Mouse (Mus musculus) midbrain, embryonic 15.5 days (tissue): ENCODE results near the gene Ndufa9. TPM values are rescaled to one million over a fixed set of nuclear protein-coding genes. Genes with fewer than 3 reads are reported as not detected.

Source experiments
- ATAC-seq: fragments of 200-750 bp; cut with Nextera tagmentation; replicated peaks from 2 replicates; pipeline ENCODE4 v1.8.0; 2017; ENCODE audit warnings: moderate TSS enrichment
- H3K27ac ChIP-seq: fragments of 300-500 bp; sonication (generic); 2 replicates; pipeline ENCODE4 v1.5.1; 2015; ENCODE audit warnings: mild to moderate bottlenecking, inconsistent platforms
- H3K27me3 ChIP-seq: fragments of 300-500 bp; sonication (generic); replicated peaks from 2 replicates; pipeline ENCODE4 v1.6.1; 2015; ENCODE audit warnings: inconsistent platforms
- H3K36me3 ChIP-seq: fragments of 300-500 bp; sonication (generic); replicated peaks from 2 replicates; pipeline ENCODE4 v1.6.1; 2015; ENCODE audit warnings: inconsistent platforms
- H3K4me1 ChIP-seq: fragments of 300-500 bp; sonication (generic); 2 replicates; pipeline ENCODE4 v1.6.1; 2015; ENCODE audit warnings: inconsistent platforms
- H3K4me2 ChIP-seq: fragments of 300-500 bp; sonication (generic); 2 replicates; pipeline ENCODE4 v1.6.1; 2015; ENCODE audit warnings: inconsistent platforms, mild to moderate bottlenecking, moderate library complexity
- H3K4me3 ChIP-seq: fragments of 300-500 bp; sonication (generic); 2 replicates; pipeline ENCODE4 v1.5.1; 2015; ENCODE audit warnings: mild to moderate bottlenecking, inconsistent platforms
- H3K9ac ChIP-seq: fragments of 300-500 bp; sonication (generic); 2 replicates; pipeline ENCODE4 v1.6.1; 2015; ENCODE audit warnings: mild to moderate bottlenecking, inconsistent platforms
- H3K9me3 ChIP-seq: fragments of 300-500 bp; sonication (generic); 2 replicates; pipeline ENCODE4 v1.6.1; 2016; ENCODE audit warnings: inconsistent platforms
- WGBS: fragments of 180-500 bp; shearing (Covaris S2); methylation state at CpG from one replicate; pipeline ENCODE4 v1.1.7; 2015; ENCODE audit warnings: mixed read lengths; 5-methylcytosine and 5-hydroxymethylcytosine counted together
- polyA plus RNA-seq: library from polyadenylated mRNA; unstranded; fragments of >200 nt; fragmentation: Nextera tagmentation; extraction: Ambion mirVana; gene quantifications from 2 replicates; pipeline ENCODE4 v1.2.1, GENCODE M21; 2015

The Ndufa9 gene
- polyA plus RNA-seq, 1 experiment from 2014 or later, result 174 TPM

DNA sequence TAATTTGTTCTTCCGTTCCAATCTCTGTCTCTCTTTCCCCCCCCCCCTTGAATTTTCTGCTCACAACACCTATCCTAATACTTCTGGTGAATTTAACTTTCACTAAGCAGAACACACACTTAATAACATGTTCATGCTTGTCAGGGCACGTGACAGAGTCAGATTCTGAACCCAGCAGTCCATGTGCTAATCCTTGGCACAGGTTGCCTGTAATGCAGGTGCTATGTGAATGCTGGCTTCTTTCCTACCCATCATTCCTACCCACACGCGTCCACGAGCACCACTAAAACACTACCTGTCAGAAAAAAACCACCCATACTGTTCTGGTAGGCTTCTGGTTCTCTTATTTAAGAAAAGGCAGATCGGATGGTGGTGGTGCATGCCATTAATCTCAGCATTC lies 54.2 kb downstream of the Ndufa9 start:
- no peak overlapping the region for H3K9ac ChIP-seq
- no peaks in the 10 kb centered on the region for H3K36me3 ChIP-seq
- 90% methylated on average over 6 of the region's 6 CpGs for WGBS
- H3K27me3 ChIP-seq, result no peaks in the 10 kb centered on the region
- no peaks in the 10 kb centered on the region for H3K9me3 ChIP-seq
- no peak for ATAC-seq
- no peak overlapping the region for H3K4me3 ChIP-seq
- H3K27ac ChIP-seq, result no peak overlapping the region
- H3K4me2 ChIP-seq, result no peak overlapping the region
- no peaks in the 10 kb centered on the region for H3K4me1 ChIP-seq

- Histone ChIP-seq H3K4me1 (no peaks in the 10 kb centered on the region), H3K27me3 (no peaks in the 10 kb centered on the region), H3K36me3 (no peaks in the 10 kb centered on the region), H3K4me2 (no peak overlapping the region), H3K27ac (no peak overlapping the region), H3K9ac (no peak overlapping the region), H3K4me3 (no peak overlapping the region), H3K9me3 (no peaks in the 10 kb centered on the region)
- WGBS, result 96% methylated on average over 6 of the region's 6 CpGs
- ATAC-seq, result no peak
Measured at GRCm38 (mm10) chr6:126793689-126794088, 55.2 kb downstream of the Ndufa9 start.

DNA sequence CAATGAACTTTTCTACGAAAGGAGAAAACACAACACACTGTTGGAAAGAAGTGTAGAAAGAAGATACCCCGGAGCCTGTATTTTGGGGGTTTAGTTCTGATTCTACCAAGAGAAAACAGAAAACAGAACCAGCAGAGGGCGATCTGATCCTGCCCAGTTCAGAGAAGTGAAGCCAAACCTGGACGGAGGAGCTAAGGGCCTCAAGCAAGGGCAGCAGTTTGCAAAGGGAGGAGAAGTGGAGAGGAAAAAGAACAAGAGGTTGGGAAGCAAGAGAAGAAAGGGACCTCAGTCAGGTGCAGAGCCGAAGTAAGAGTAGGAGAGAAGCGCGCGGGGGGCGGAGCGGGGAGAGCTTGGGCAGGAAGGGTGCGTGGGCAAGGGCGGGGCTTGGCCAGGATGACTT lies 57.0 kb downstream of the Ndufa9 start:
- no peaks in the 10 kb centered on the region for H3K9me3 ChIP-seq
- H3K36me3 ChIP-seq, result no peaks in the 10 kb centered on the region
- 39% methylated on average over 12 of the region's 12 CpGs for WGBS
- H3K4me1 ChIP-seq, result no peaks in the 10 kb centered on the region
- no peaks in the 10 kb centered on the region for H3K27me3 ChIP-seq
- H3K4me2 ChIP-seq, result no peak overlapping the region
- H3K4me3 ChIP-seq, result no peak overlapping the region
- no peak overlapping the region for H3K27ac ChIP-seq
- no peak for ATAC-seq
- H3K9ac ChIP-seq, result no peak overlapping the region

DNA sequence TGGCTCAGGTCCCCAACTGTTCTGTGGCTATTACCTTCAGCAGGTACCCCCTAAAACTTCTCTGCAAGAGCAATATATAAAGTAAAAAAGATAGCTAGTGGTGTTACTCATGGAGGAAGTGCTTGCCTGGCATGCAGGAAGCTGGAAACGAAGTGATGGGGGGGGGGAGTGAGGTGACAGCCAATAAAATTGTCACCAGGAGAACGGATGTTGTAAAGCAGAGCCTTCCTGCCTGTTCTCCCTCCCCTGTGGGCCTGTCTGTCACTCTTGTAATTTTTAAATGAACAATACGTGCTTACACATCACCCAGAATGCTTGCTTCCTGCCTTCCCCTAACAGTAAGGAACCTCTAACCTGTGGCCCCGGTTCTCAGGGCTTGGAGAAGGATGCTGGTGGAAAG lies 57.4 kb downstream of the Ndufa9 start:
- Histone ChIP-seq H3K4me3 (no peak overlapping the region), H3K9ac (no peak overlapping the region), H3K27me3 (no peaks in the 10 kb centered on the region), H3K9me3 (no peaks in the 10 kb centered on the region), H3K4me2 (no peak overlapping the region), H3K4me1 (no peaks in the 10 kb centered on the region), H3K27ac (no peak overlapping the region), H3K36me3 (no peaks in the 10 kb centered on the region)
- WGBS, result 57% methylated on average over 4 of the region's 4 CpGs
- ATAC-seq, result no peak

DNA sequence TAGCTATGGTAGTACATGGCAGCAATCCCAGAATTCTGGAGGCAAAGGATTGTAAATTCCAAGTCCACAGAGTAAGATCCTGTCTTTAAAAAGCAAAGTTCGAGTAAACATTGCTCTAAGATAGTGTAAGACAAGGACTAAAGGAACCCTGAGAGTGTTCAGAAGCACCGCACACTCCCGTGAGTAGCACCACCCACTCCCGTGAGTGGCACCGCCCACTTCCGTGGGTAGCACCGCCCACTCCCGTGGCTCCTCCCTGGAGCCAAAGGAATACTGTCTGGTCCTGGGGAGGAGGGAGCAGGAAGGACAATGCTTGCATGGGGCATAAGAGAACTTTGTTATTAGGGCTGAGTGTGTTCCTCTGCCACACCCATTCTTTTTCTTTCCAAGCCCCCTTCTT lies 60.1 kb downstream of the Ndufa9 start:
- Histone ChIP-seq H3K9me3 (no peaks in the 10 kb centered on the region), H3K4me2 (no peak overlapping the region), H3K4me3 (no peak overlapping the region), H3K9ac (no peak overlapping the region), H3K27me3 (no peaks in the 10 kb centered on the region), H3K36me3 (no peaks in the 10 kb centered on the region), H3K4me1 (no peaks in the 10 kb centered on the region), H3K27ac (no peak overlapping the region)
- no peak for ATAC-seq
- WGBS, result 82% methylated on average over 8 of the region's 8 CpGs

- WGBS, result 53% methylated on average over 5 of the region's 5 CpGs
Measured at GRCm38 (mm10) chr6:126784206-126784605, 64.7 kb downstream of the Ndufa9 start.

GRCm38 (mm10) chr6:126783651-126784066 lies 65.3 kb downstream of the Ndufa9 start:
- Histone ChIP-seq H3K36me3 (no peaks in the 10 kb centered on the region), H3K4me1 (no peaks in the 10 kb centered on the region), H3K9me3 (no peaks in the 10 kb centered on the region), H3K9ac (no peak overlapping the region), H3K27ac (no peak overlapping the region), H3K4me2 (no peak overlapping the region), H3K4me3 (no peak overlapping the region), H3K27me3 (no peaks in the 10 kb centered on the region)
- no peak for ATAC-seq
- 75% methylated on average over 10 of the region's 10 CpGs for WGBS

More at GRCm38 (mm10) chr6:126784206-126784605, 64.7 kb downstream of the Ndufa9 start:
- no peaks in the 10 kb centered on the region for H3K4me1 ChIP-seq
- no peak for ATAC-seq
- H3K4me3 ChIP-seq, result no peak overlapping the region
- no peak overlapping the region for H3K4me2 ChIP-seq
- H3K27me3 ChIP-seq, result no peaks in the 10 kb centered on the region
- no peaks in the 10 kb centered on the region for H3K9me3 ChIP-seq
- H3K36me3 ChIP-seq, result no peaks in the 10 kb centered on the region
- no peak overlapping the region for H3K9ac ChIP-seq
- H3K27ac ChIP-seq, result no peak overlapping the region

GRCm38 (mm10) chr6:126783056-126783455 lies 65.9 kb downstream of the Ndufa9 start:
- H3K27ac ChIP-seq, result no peak overlapping the region
- WGBS, result 97% methylated on average over 1 of the region's 1 CpGs
- no peak overlapping the region for H3K9ac ChIP-seq
- H3K4me2 ChIP-seq, result no peak overlapping the region
- no peaks in the 10 kb centered on the region for H3K27me3 ChIP-seq
- no peak overlapping the region for H3K4me3 ChIP-seq
- H3K9me3 ChIP-seq, result no peaks in the 10 kb centered on the region
- no peaks in the 10 kb centered on the region for H3K4me1 ChIP-seq
- no peaks in the 10 kb centered on the region for H3K36me3 ChIP-seq
- no peak for ATAC-seq

DNA sequence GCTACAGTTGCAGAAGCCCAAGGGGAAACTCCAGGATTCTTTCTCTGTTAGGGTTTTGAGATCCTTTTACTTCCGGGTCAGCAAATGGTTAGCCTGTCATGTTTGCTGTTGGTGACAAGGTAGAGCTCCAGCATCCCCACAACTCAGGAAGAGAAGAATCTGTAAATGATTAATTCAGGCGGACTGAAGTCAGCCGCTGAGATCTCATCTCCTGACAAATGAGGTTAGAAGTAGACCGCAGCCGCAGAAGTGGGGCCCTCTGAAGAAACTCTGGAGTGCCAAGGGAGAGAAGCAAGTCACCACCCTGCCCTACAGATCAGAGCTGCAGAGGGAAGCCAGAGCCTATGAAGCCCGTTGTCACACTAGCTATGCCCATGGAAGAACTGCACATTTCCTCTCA lies 71.0 kb downstream of the Ndufa9 start:
- H3K9me3 ChIP-seq, result no peaks in the 10 kb centered on the region
- no peak for ATAC-seq
- no peak overlapping the region for H3K4me3 ChIP-seq
- H3K36me3 ChIP-seq, result no peaks in the 10 kb centered on the region
- no peak overlapping the region for H3K27ac ChIP-seq
- H3K4me2 ChIP-seq, result no peak overlapping the region
- 88% methylated on average over 6 of the region's 6 CpGs for WGBS
- H3K9ac ChIP-seq, result no peak overlapping the region
- no peaks in the 10 kb centered on the region for H3K4me1 ChIP-seq
- H3K27me3 ChIP-seq, result no peaks in the 10 kb centered on the region

DNA sequence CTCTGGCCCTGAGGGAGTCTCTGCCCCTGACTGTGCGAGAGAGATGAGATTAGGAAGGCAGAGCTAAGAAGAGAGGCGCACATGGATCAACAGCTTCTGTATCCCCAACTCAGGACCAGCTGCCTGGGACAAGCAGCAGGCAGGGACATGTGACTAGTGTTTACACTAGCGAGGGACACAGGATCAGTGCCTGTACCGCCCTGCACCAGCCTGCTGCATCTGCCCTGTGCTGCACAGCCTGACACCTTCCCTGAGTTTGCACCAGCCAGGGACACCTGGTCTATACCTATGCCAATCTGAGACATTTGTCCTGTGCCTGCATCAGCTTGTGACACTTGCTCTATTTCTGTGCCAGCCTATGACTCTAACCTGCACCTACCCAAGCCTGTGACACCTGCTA lies 75.1 kb downstream of the Ndufa9 start:
- no peaks in the 10 kb centered on the region for H3K9me3 ChIP-seq

DNA sequence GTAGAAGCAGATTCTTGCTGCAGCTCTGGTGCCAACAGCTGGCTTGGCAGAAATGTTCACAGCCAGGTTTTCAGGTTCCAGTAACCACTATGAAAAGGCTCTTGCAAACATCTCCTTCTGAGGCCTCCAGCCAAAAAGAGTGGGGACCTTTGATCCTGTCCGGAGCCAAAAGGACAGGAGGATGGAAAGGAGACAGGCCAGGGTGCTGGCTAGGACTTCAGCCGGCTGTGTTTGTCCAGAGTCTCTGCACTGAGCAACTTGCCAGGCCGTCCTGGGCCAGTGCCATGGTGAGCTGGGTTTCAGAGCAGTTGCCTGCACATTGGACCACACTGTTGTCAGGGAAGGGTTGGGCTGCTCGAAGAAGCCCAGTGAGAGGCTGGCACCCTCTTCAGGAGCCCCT lies 76.6 kb downstream of the Ndufa9 start:
- H3K9ac ChIP-seq, result no peak overlapping the region
- no peak overlapping the region for H3K4me3 ChIP-seq
- H3K4me2 ChIP-seq, result no peak overlapping the region
- no peaks in the 10 kb centered on the region for H3K36me3 ChIP-seq
- 72% methylated on average over 4 of the region's 4 CpGs for WGBS
- no peak overlapping the region for H3K27ac ChIP-seq
- no peaks in the 10 kb centered on the region for H3K27me3 ChIP-seq
- ATAC-seq, result no peak
- peaks cover 28% of the 10 kb centered on the region for H3K4me1 ChIP-seq
- H3K9me3 ChIP-seq, result no peaks in the 10 kb centered on the region

More for the DNA sequence above, 75.1 kb downstream of the Ndufa9 start:
- H3K27me3 ChIP-seq, result no peaks in the 10 kb centered on the region
- peaks cover 13% of the 10 kb centered on the region for H3K4me1 ChIP-seq
- H3K4me2 ChIP-seq, result no peak overlapping the region
- H3K9ac ChIP-seq, result no peak overlapping the region
- whole genome bisulfite sequencing, result 68% methylated on average over 4 of the region's 4 CpGs
- no peaks in the 10 kb centered on the region for H3K36me3 ChIP-seq
- H3K27ac ChIP-seq, result no peak overlapping the region
- no peak overlapping the region for H3K4me3 ChIP-seq
- 0 out of 2 replicates have a peak, but pooled peaks have one; percentile 46 for ATAC-seq
